Mouse (Mus musculus) liver, embryonic 14.5 days (tissue): Measurements from ENCODE around the gene Muc4.
A peak's percentile ranks its signal among the peaks of the same experiment; 100 is the strongest.

Experiments
- CTCF ChIP-seq: IDR thresholded peaks from 2 replicates; pipeline ENCODE4 v1.5.1; 2016; ENCODE audit warnings: antibody characterized with exemption, low read depth, control low read depth
- EP300 ChIP-seq: IDR thresholded peaks from 2 replicates; pipeline ENCODE4 v1.6.1; 2016; ENCODE audit warnings: antibody characterized with exemption, low read depth

DNA sequence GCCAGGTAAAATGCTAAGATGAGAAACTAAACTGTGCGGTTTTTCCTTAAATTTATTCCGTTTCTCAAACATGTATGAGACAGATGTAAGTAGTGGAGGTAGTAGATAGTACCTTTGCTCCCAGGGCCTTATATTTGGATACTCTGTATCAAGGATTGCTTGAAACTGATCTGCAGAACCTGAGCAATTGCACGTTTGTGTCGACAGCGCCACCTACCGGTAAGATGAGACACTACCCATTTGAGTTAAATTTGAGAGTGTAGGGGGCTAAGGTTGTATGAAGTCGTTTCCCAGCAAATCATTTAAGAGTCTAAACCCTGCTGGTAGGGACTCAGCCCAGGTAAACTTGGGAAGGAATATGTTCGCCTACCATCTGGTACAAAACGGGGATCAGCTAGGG lies 46.2 kb upstream of the Muc4 start:
- peak; percentile 91 for TF ChIP-seq CTCF
- TF ChIP-seq EP300, result no peak
